Comparison of ENCODE assay signal across 17 mouse cellular contexts in genomic region chr16:22001172-22001571, GRCm38 (mm10). TPM values are rescaled to one million over a fixed set of nuclear protein-coding genes. Genes with fewer than 3 reads are reported as not detected.
DNase-seq lines count a peak whose midpoint lies in the region; ATAC-seq and TF ChIP-seq lines count a peak whose summit lies in the region.
"Had no signal": no experiment of that assay in that cellular context is flagged by ENCODE, and none has a peak within 500 bp of the region (broad histone marks: within the 10 kb centered on the region; RNA-seq: fewer than 3 reads in every experiment).

No protein-coding gene starts in this region.

- H3K4me2 ChIP-seq in intestine, embryonic 14.5 days (ENCODE audit: low read length), result no peak overlapping the region
- H3K4me2 ChIP-seq in stomach, postnatal 0 days (replicated peaks; ENCODE audit: low read depth), result no peak overlapping the region
- H3K4me2 ChIP-seq: midbrain, embryonic 12.5 days had no signal

- TF ChIP-seq CTCF in lung, adult 2 months (IDR thresholded peaks at IDR 0.05; ENCODE audit: insufficient read depth, low read length), result peak; percentile 26; the same call in 1 of the 2 replicates
- TF ChIP-seq CTCF in stomach, postnatal 0 days (IDR thresholded peaks at IDR 0.05; ENCODE audit: low read depth), result peak; percentile 58

- in situ Hi-C loops in ES-E14 (cut with MboI; ENCODE audit: low sequenced_read_pairs in 2 of 2, unreplicated experiment in 2 of 2), result no loop called here

- no peak for DNase-seq in lung, adult 2 months
- no peak for DNase-seq in lung, postnatal 4 days
- DNase-seq in ES-E14 (ENCODE audit: low read depth, low spot score), result no peak
- DNase-seq in intestine, embryonic 14.5 days (ENCODE audit: low spot score), result no peak
- DNase-seq in stomach, postnatal 0 days (ENCODE audit: low spot score), result no peak
- DNase-seq in cerebellum, adult 8-10 months, result no peak
- no peak for DNase-seq in cerebellum, postnatal 4 days (ENCODE audit: low spot score in 2 of 2)
- DNase-seq: adrenal gland, adult 8-10 months; cerebellum, adult 9-10 months; forebrain, postnatal 0 days; gastrocnemius, postnatal 25 days; thymus, adult 2 months had no signal

- H3K27me3 ChIP-seq in intestine, embryonic 14.5 days (replicated peaks; ENCODE audit: control insufficient read depth, insufficient read depth, low read length), result no peaks in the 10 kb centered on the region
- no peaks in the 10 kb centered on the region for H3K27me3 ChIP-seq in stomach, postnatal 0 days (ENCODE audit: control insufficient read depth, insufficient read depth, low read length)

- no peaks in the 10 kb centered on the region for H3K9me3 ChIP-seq in ES-E14 (ENCODE audit: control insufficient read depth, insufficient read depth, low read depth, low read length)
- H3K9me3 ChIP-seq in intestine, embryonic 14.5 days (ENCODE audit: control insufficient read depth, low read length), result no peaks in the 10 kb centered on the region
- H3K9me3 ChIP-seq in stomach, postnatal 0 days (ENCODE audit: control insufficient read depth, low read length), result no peaks in the 10 kb centered on the region
- H3K9me3 ChIP-seq: heart, embryonic 10.5 days; midbrain, embryonic 12.5 days had no signal

- peaks cover 2% of the 10 kb centered on the region for H3K4me1 ChIP-seq in lung, adult 2 months (ENCODE audit: control insufficient read depth, insufficient read depth, low read length)
- peaks cover 2 to 16% of the 10 kb centered on the region in 2 experiments; a peak in 3 of 4 replicates for H3K4me1 ChIP-seq in ES-E14 (ENCODE audit: control insufficient read depth in 2 of 2, insufficient read depth in 2 of 2, low read length in 2 of 2, poor library complexity in 1 of 2)
- H3K4me1 ChIP-seq in intestine, embryonic 14.5 days (replicated peaks; ENCODE audit: control insufficient read depth, insufficient read depth, low read length), result no peaks in the 10 kb centered on the region
- H3K4me1 ChIP-seq in stomach, postnatal 0 days (replicated peaks; ENCODE audit: control insufficient read depth, insufficient read depth), result no peaks in the 10 kb centered on the region
- H3K4me1 ChIP-seq: midbrain, embryonic 12.5 days had no signal

- no peaks in the 10 kb centered on the region for H3K36me3 ChIP-seq in ES-E14 (ENCODE audit: control insufficient read depth, insufficient read depth, low read length, poor library complexity, severe bottlenecking)
- H3K36me3 ChIP-seq in intestine, embryonic 14.5 days (ENCODE audit: control insufficient read depth, insufficient read depth, low read length), result no peaks in the 10 kb centered on the region
- no peaks in the 10 kb centered on the region for H3K36me3 ChIP-seq in stomach, postnatal 0 days (ENCODE audit: control insufficient read depth, insufficient read depth, low read length)
- H3K36me3 ChIP-seq: heart, embryonic 10.5 days; midbrain, embryonic 12.5 days had no signal

- no peak for TF ChIP-seq POLR2A in lung, adult 2 months (IDR thresholded peaks at IDR 0.05; ENCODE audit: borderline replicate concordance, extremely low read depth, low read depth, low read length)

- WGBS in lung, adult 2 months, result 59% methylated on average over 4 of the region's 4 CpGs
- 71% methylated on average over 4 of the region's 4 CpGs for WGBS in intestine, embryonic 14.5 days
- WGBS in stomach, postnatal 0 days, result 73% methylated on average over 4 of the region's 4 CpGs

- H3K27ac ChIP-seq in ES-E14 (ENCODE audit: insufficient read depth, low read depth, low read length, poor library complexity, severe bottlenecking), result peak overlapping the region; percentile 37; the same call in 1 of the 2 replicates
- no peak overlapping the region for H3K27ac ChIP-seq in intestine, embryonic 14.5 days (ENCODE audit: low read depth)
- peak overlapping the region; percentile 53; the same call in 1 of the 2 replicates for H3K27ac ChIP-seq in stomach, postnatal 0 days (replicated peaks)
- H3K27ac ChIP-seq: heart, embryonic 10.5 days; midbrain, embryonic 12.5 days had no signal

- H3K4me3 ChIP-seq in lung, adult 2 months (replicated peaks; ENCODE audit: extremely low read depth, low read depth, low read length), result no peak overlapping the region
- no peak overlapping the region for H3K4me3 ChIP-seq in ES-E14 (ENCODE audit: insufficient read depth in 1 of 2, low read depth in 1 of 2, low read length in 2 of 2, poor library complexity in 1 of 2, severe bottlenecking in 1 of 2)
- H3K4me3 ChIP-seq in intestine, embryonic 14.5 days (ENCODE audit: low read depth, low read length), result no peak overlapping the region
- H3K4me3 ChIP-seq in stomach, postnatal 0 days (ENCODE audit: low read depth, low read length), result no peak overlapping the region
- H3K4me3 ChIP-seq: erythroblast, embryonic 14.5 days; heart, embryonic 10.5 days; midbrain, embryonic 12.5 days had no signal

- ATAC-seq in intestine, embryonic 14.5 days (replicated peaks; ENCODE audit: low FRiP score, low TSS enrichment, low read depth), result 0 out of 2 replicates have a peak, but pooled peaks have one; percentile 11
- ATAC-seq in stomach, postnatal 0 days (ENCODE audit: low FRiP score, low TSS enrichment), result no peak
- ATAC-seq: forebrain, postnatal 0 days; hindbrain, embryonic 16.5 days had no signal

- no peak for TF ChIP-seq EP300 in stomach, postnatal 0 days (optimal IDR thresholded peaks at IDR 0.05)

- H3K9ac ChIP-seq in ES-E14 (ENCODE audit: insufficient read depth, low read depth, low read length, poor library complexity, severe bottlenecking), result no peak overlapping the region
- H3K9ac ChIP-seq in intestine, embryonic 14.5 days (ENCODE audit: low read length), result no peak overlapping the region
- H3K9ac ChIP-seq in stomach, postnatal 0 days (ENCODE audit: low read length), result no peak overlapping the region
- H3K9ac ChIP-seq: forebrain, postnatal 0 days; midbrain, embryonic 12.5 days had no signal

TF ChIP-seq in ES-E14, 5 proteins besides CTCF, POLR2A, EP300 and RAD21:
- TF ChIP-seq MAFK (IDR thresholded peaks at IDR 0.05; ENCODE audit: insufficient read depth, low read depth, low read length), result no peak
- peak; percentile 59; the same call in 1 of the 2 replicates for TF ChIP-seq ZC3H11A (IDR thresholded peaks at IDR 0.05; ENCODE audit: borderline replicate concordance, low read depth, low read length)

RNA-seq across cellular contexts. Expression of gene Liph, which starts 5.7 kb away (rescaled TPM):
- polyA plus RNA-seq in lung, adult 2 months (2012; rRNA removed), result 16.5 and 23.6 TPM in 2 replicates
- 24.5 and 32.5 TPM in 2 replicates for total RNA-seq in ES-E14 (2012; rRNA removed)
- 7.5 and 8.7 TPM in 2 replicates for polyA plus RNA-seq in intestine, embryonic 14.5 days (2014; fragmentation: Nextera tagmentation; extraction: Ambion mirVana)
- polyA plus RNA-seq in stomach, postnatal 0 days (2015; fragmentation: Nextera tagmentation; extraction: Ambion mirVana), result 34.6 and 35.2 TPM in 2 replicates
- total RNA-seq: gastrocnemius, postnatal 25 days; heart, postnatal 25 days had no signal

RNA-seq across cellular contexts. Expression of gene Senp2, which starts 8.1 kb away (rescaled TPM):
- polyA plus RNA-seq in lung, adult 2 months (2012; rRNA removed), result 8.1 and 13.7 TPM in 2 replicates
- total RNA-seq in ES-E14 (2012; rRNA removed), result 51.4 and 59.1 TPM in 2 replicates
- 45.9 and 47.5 TPM in 2 replicates for polyA plus RNA-seq in intestine, embryonic 14.5 days (2014; fragmentation: Nextera tagmentation; extraction: Ambion mirVana)
- polyA plus RNA-seq in stomach, postnatal 0 days (2015; fragmentation: Nextera tagmentation; extraction: Ambion mirVana), result 18.8 and 19.2 TPM in 2 replicates

RNA-seq across cellular contexts. Expression of gene Tmem41a, which starts 53.8 kb away (rescaled TPM):
- 15.3 and 19.1 TPM in 2 replicates for polyA plus RNA-seq in lung, adult 2 months (2012; rRNA removed)
- total RNA-seq in ES-E14 (2012; rRNA removed), result 26.9 and 28.8 TPM in 2 replicates
- polyA plus RNA-seq in intestine, embryonic 14.5 days (2014; fragmentation: Nextera tagmentation; extraction: Ambion mirVana), result 65.4 and 68.5 TPM in 2 replicates
- 37.6 TPM in 2 replicates for polyA plus RNA-seq in stomach, postnatal 0 days (2015; fragmentation: Nextera tagmentation; extraction: Ambion mirVana)
